Mouse (Mus musculus): ENCODE results near the gene Pdk1. TPM values are rescaled to one million over a fixed set of nuclear protein-coding genes. Genes with fewer than 3 reads are reported as not detected.

Pdk1 gene
- polyA plus RNA-seq, 1 experiment, result 1.1 TPM

DNA sequence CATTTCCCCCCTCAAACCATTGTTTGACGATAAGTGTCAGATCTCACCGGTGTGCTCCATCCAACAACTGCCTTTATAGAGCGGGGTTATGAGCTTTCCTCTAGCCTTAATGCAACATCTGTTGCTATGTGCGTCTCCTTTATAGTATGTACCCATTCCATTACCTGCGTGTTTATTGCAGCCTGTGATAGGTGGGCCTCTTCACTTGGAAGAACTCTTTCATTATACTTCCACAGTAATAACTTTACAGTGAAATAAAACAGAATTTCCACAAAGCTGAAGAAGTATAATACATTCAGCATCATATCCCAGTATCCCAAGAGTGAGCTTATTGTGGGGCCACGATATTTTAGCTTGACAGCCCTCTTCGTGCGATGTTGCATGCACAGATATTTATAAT lies 37.5 kb upstream of the Pdk1 start:
- Histone ChIP-seq H3ac (ENCODE audit: control insufficient read depth, insufficient read length, low read depth) (no peak overlapping the region), H3K36me3 (ENCODE audit: control insufficient read depth, insufficient read depth) (peaks cover 16% of the 10 kb centered on the region), H3K79me2 (ENCODE audit: control insufficient read depth, insufficient read depth) (no peaks in the 10 kb centered on the region), H3K27me3 (ENCODE audit: control insufficient read depth, insufficient read depth, insufficient read length) (no peaks in the 10 kb centered on the region), H3K4me3 (ENCODE audit: insufficient read depth, poor library complexity, severe bottlenecking) (no peak overlapping the region), H3K79me3 (ENCODE audit: low read depth) (no peaks in the 10 kb centered on the region)
- no peak for TF ChIP-seq USF1 (IDR thresholded peaks at IDR 0.05; ENCODE audit: low read depth)
- TF ChIP-seq FOSL1 (IDR thresholded peaks at IDR 0.05; ENCODE audit: insufficient read depth, low read length, poor library complexity, severe bottlenecking), result no peak
- no peak for TF ChIP-seq MAX (IDR thresholded peaks at IDR 0.05)
- TF ChIP-seq MYOD1 (IDR thresholded peaks at IDR 0.05; ENCODE audit: control insufficient read depth, insufficient read length, low read depth), result no peak
- no peak for TF ChIP-seq MYOG (IDR thresholded peaks at IDR 0.05; ENCODE audit: control insufficient read depth, extremely low read depth, insufficient read length)
- TF ChIP-seq CTCF (IDR thresholded peaks at IDR 0.05; ENCODE audit: control insufficient read depth, insufficient read depth, insufficient read length), result no peak
- no peak for TF ChIP-seq CEBPB (IDR thresholded peaks at IDR 0.05; ENCODE audit: low read depth)

DNA sequence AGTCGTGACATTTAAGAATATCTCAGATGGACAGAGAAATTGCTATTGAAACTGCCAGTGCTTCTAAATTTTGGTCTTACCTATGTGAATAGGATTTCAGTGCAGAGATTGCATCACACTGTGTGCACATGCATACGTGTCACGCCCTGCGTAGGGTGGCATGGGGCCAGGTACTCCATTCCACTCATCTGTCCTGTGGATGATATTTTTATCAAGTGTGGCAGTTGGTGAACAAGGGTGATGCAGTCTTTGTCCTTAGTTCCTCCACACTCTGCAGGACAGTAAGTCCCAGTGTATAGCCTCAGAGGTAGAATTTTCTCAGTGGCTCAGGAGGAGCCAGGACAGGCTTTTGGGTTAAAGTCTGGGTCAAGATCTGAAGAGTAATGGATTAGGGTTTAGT lies 36.8 kb upstream of the Pdk1 start:
- TF ChIP-seq FOSL1 (IDR thresholded peaks at IDR 0.05; ENCODE audit: insufficient read depth, low read length, poor library complexity, severe bottlenecking) (no peak), MYOD1 (IDR thresholded peaks at IDR 0.05; ENCODE audit: control insufficient read depth, insufficient read length, low read depth) (no peak), CEBPB (IDR thresholded peaks at IDR 0.05; ENCODE audit: low read depth) (no peak), MAX (IDR thresholded peaks at IDR 0.05) (no peak), CTCF (IDR thresholded peaks at IDR 0.05; ENCODE audit: control insufficient read depth, insufficient read depth, insufficient read length) (no peak), USF1 (IDR thresholded peaks at IDR 0.05; ENCODE audit: low read depth) (no peak), MYOG (IDR thresholded peaks at IDR 0.05; ENCODE audit: control insufficient read depth, extremely low read depth, insufficient read length) (no peak)

DNA sequence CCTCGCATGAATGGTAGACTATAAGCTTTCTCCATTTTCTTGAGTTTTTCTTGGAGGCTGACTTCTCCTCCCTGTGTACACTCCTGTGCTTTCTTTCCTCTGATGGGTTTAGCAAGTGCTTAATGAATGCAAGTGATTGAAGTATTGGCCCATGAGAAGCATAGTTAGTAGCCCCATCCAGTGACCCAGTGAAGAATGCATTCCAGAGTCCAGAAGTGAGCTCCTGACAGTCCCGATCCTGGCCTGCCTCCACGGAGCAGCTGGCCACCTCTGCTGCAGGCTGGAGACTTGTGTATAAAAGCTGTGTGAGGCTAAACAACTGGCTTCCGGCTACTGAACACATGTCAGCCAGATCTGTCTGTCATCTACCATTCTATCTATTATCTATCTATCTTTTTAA lies 35.8 kb upstream of the Pdk1 start:
- H3ac ChIP-seq (ENCODE audit: control insufficient read depth, insufficient read length, low read depth), result no peak overlapping the region
- TF ChIP-seq CEBPB (IDR thresholded peaks at IDR 0.05; ENCODE audit: low read depth), result no peak
- no peak for TF ChIP-seq FOSL1 (IDR thresholded peaks at IDR 0.05; ENCODE audit: insufficient read depth, low read length, poor library complexity, severe bottlenecking)
- TF ChIP-seq MYOG (IDR thresholded peaks at IDR 0.05; ENCODE audit: control insufficient read depth, extremely low read depth, insufficient read length), result no peak
- H3K27me3 ChIP-seq (ENCODE audit: control insufficient read depth, insufficient read depth, insufficient read length), result no peaks in the 10 kb centered on the region
- H3K36me3 ChIP-seq (ENCODE audit: control insufficient read depth, insufficient read depth), result peaks cover 15% of the 10 kb centered on the region
- no peak overlapping the region for H3K4me3 ChIP-seq (ENCODE audit: insufficient read depth, poor library complexity, severe bottlenecking)
- H3K79me3 ChIP-seq (ENCODE audit: low read depth), result no peaks in the 10 kb centered on the region
- no peaks in the 10 kb centered on the region for H3K79me2 ChIP-seq (ENCODE audit: control insufficient read depth, insufficient read depth)

More for the DNA sequence above, 36.8 kb upstream of the Pdk1 start:
- Histone ChIP-seq H3K79me3 (ENCODE audit: low read depth) (no peaks in the 10 kb centered on the region), H3ac (ENCODE audit: control insufficient read depth, insufficient read length, low read depth) (no peak overlapping the region), H3K4me3 (ENCODE audit: insufficient read depth, poor library complexity, severe bottlenecking) (no peak overlapping the region), H3K27me3 (ENCODE audit: control insufficient read depth, insufficient read depth, insufficient read length) (no peaks in the 10 kb centered on the region), H3K36me3 (ENCODE audit: control insufficient read depth, insufficient read depth) (peaks cover 16% of the 10 kb centered on the region), H3K79me2 (ENCODE audit: control insufficient read depth, insufficient read depth) (no peaks in the 10 kb centered on the region)

DNA sequence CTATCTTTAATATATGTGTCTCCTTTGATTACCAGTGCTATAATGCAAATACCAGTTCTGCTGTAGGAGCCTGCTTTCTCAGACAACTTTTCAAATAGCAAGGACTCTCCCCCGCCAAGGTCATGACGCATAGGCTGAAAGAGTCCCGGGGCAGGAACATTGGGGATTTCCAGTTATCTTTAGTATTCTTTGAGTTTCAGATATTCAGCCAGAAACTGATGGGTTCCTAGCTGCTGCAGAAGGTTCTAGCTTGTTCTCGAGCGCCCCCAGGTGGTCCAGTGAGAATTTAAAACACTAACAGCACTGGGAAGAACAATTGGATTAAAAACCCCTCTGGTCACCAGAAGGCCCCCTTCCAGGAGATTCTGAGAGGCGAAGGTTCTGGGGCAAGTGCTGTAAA lies 35.2 kb upstream of the Pdk1 start:
- Histone ChIP-seq H3K79me2 (ENCODE audit: control insufficient read depth, insufficient read depth) (no peaks in the 10 kb centered on the region), H3K4me3 (ENCODE audit: insufficient read depth, poor library complexity, severe bottlenecking) (no peak overlapping the region), H3ac (ENCODE audit: control insufficient read depth, insufficient read length, low read depth) (no peak overlapping the region), H3K27me3 (ENCODE audit: control insufficient read depth, insufficient read depth, insufficient read length) (no peaks in the 10 kb centered on the region), H3K79me3 (ENCODE audit: low read depth) (no peaks in the 10 kb centered on the region), H3K36me3 (ENCODE audit: control insufficient read depth, insufficient read depth) (peaks cover 18% of the 10 kb centered on the region)
- TF ChIP-seq CEBPB (IDR thresholded peaks at IDR 0.05; ENCODE audit: low read depth) (no peak), USF1 (IDR thresholded peaks at IDR 0.05; ENCODE audit: low read depth) (no peak), MYOD1 (IDR thresholded peaks at IDR 0.05; ENCODE audit: control insufficient read depth, insufficient read length, low read depth) (no peak), MAX (IDR thresholded peaks at IDR 0.05) (no peak), FOSL1 (IDR thresholded peaks at IDR 0.05; ENCODE audit: insufficient read depth, low read length, poor library complexity, severe bottlenecking) (no peak), CTCF (IDR thresholded peaks at IDR 0.05; ENCODE audit: control insufficient read depth, insufficient read depth, insufficient read length) (no peak), MYOG (IDR thresholded peaks at IDR 0.05; ENCODE audit: control insufficient read depth, extremely low read depth, insufficient read length) (no peak)

DNA sequence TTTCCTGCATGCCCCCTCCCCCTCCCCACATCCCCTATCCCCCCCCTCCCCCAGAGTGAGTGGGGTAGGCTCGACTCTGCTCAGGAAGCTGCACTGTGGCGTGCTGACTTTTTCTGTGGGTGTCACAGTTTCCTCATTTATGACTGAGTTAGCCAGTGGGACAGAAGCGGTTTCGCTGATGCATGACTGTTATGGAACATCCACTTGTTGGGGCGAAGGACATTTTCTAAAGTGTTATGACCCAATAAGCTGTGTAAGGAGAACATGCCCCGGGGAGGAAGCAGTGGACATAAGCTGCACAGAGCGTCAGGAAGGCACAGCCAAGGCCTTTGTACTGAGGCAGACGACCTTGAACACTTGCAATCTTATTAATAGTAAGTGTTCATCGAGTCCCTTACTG lies 29.7 kb upstream of the Pdk1 start:
- H3K79me2 ChIP-seq (ENCODE audit: control insufficient read depth, insufficient read depth), result no peaks in the 10 kb centered on the region
- peaks cover 45% of the 10 kb centered on the region for H3K36me3 ChIP-seq (ENCODE audit: control insufficient read depth, insufficient read depth)
- H3K27me3 ChIP-seq (ENCODE audit: control insufficient read depth, insufficient read depth, insufficient read length), result no peaks in the 10 kb centered on the region
- TF ChIP-seq MAX (IDR thresholded peaks at IDR 0.05) (no peak), MYOG (IDR thresholded peaks at IDR 0.05; ENCODE audit: control insufficient read depth, extremely low read depth, insufficient read length) (no peak), USF1 (IDR thresholded peaks at IDR 0.05; ENCODE audit: low read depth) (no peak), CTCF (IDR thresholded peaks at IDR 0.05; ENCODE audit: control insufficient read depth, insufficient read depth, insufficient read length) (no peak), CEBPB (IDR thresholded peaks at IDR 0.05; ENCODE audit: low read depth) (no peak), MYOD1 (IDR thresholded peaks at IDR 0.05; ENCODE audit: control insufficient read depth, insufficient read length, low read depth) (no peak), FOSL1 (IDR thresholded peaks at IDR 0.05; ENCODE audit: insufficient read depth, low read length, poor library complexity, severe bottlenecking) (no peak)
- no peak overlapping the region for H3ac ChIP-seq (ENCODE audit: control insufficient read depth, insufficient read length, low read depth)
- no peaks in the 10 kb centered on the region for H3K79me3 ChIP-seq (ENCODE audit: low read depth)
- no peak overlapping the region for H3K4me3 ChIP-seq (ENCODE audit: insufficient read depth, poor library complexity, severe bottlenecking)

DNA sequence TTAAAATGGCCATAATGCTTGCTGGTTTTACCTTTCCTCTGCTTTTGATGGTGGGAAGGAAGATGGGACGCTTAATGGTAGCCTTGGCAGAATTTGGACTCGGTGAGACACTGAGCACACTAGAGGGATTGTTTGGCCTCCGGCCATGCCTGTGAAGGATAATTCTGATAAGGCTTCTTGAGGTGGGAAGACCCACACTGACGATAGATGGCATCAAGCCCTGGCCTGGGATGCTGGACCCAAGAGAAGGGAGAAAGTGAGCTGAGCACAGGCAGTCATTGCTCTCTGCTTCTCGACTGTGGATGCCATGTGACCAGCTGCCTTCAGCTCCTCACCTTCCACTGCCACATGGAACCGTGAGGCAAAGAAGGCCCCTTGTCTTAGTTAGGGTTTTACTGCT lies 28.1 kb upstream of the Pdk1 start:
- Histone ChIP-seq H3ac (ENCODE audit: control insufficient read depth, insufficient read length, low read depth) (no peak overlapping the region), H3K4me3 (ENCODE audit: insufficient read depth, poor library complexity, severe bottlenecking) (no peak overlapping the region), H3K36me3 (ENCODE audit: control insufficient read depth, insufficient read depth) (peaks cover 50% of the 10 kb centered on the region), H3K79me2 (ENCODE audit: control insufficient read depth, insufficient read depth) (no peaks in the 10 kb centered on the region), H3K79me3 (ENCODE audit: low read depth) (no peaks in the 10 kb centered on the region), H3K27me3 (ENCODE audit: control insufficient read depth, insufficient read depth, insufficient read length) (no peaks in the 10 kb centered on the region)
- no peak for TF ChIP-seq FOSL1 (IDR thresholded peaks at IDR 0.05; ENCODE audit: insufficient read depth, low read length, poor library complexity, severe bottlenecking)

Data from C2C12 (cell line).